Mouse (Mus musculus) lung, postnatal 0 days (tissue): ENCODE data around the gene Myl7.

ENCODE experiments used
- CTCF ChIP-seq: IDR thresholded peaks from 2 replicates; pipeline ENCODE4 v1.5.1; 2016; ENCODE audit warnings: antibody characterized with exemption, mild to moderate bottlenecking
- EP300 ChIP-seq: IDR thresholded peaks from 2 replicates; pipeline ENCODE4 v1.6.1; 2016; ENCODE audit warnings: antibody characterized with exemption, mild to moderate bottlenecking, control low read depth

DNA sequence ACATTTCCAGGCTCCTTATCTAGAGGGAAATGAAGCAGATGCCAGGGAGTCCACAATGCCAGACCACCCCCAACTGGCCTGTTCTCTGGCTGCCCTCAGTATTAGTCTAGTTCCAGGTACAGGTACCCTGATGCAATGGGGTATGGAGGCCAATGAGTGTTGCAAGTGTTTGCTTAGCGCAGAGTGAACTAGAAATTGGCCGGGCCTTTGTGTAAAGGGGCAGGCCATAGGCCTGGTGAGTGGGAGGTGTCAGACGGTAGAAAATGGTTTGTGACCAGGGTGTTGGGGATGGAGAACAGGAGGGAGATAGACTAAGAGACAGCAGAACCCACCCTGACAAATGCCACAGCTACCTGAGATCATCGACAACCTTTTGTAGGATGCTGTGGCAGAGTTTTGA, 21.0 kb upstream of the Myl7 start:
- TF ChIP-seq CTCF (no peak), EP300 (no peak)
